Mouse (Mus musculus): Measurements from ENCODE around the gene Dph5. TPM values are rescaled to one million over a fixed set of nuclear protein-coding genes. Genes with fewer than 3 reads are reported as not detected.

Gene Dph5
- polyA plus RNA-seq, 1 experiment, result 8.8 TPM

GRCm38 (mm10) chr3:115846153-115846552 is 41.5 kb upstream of the Dph5 start:
- no peak for TF ChIP-seq USF1 (IDR thresholded peaks at IDR 0.05; ENCODE audit: low read depth)
- no peak for TF ChIP-seq CEBPB (IDR thresholded peaks at IDR 0.05; ENCODE audit: insufficient read depth, poor library complexity, severe bottlenecking)
- TF ChIP-seq TCF3 (IDR thresholded peaks at IDR 0.05; ENCODE audit: insufficient read length, low read depth), result no peak
- TF ChIP-seq POLR2AphosphoS2 (IDR thresholded peaks at IDR 0.05; ENCODE audit: insufficient read length, low read depth), result no peak
- TF ChIP-seq MAX (IDR thresholded peaks at IDR 0.05; ENCODE audit: low read depth), result no peak
- no peak for TF ChIP-seq REST (IDR thresholded peaks at IDR 0.05; ENCODE audit: insufficient read depth, insufficient read length)
- TF ChIP-seq POLR2A (IDR thresholded peaks at IDR 0.05; ENCODE audit: insufficient read length, low read depth), result no peak
- TF ChIP-seq E2F4 (IDR thresholded peaks at IDR 0.05; ENCODE audit: insufficient read depth), result no peak
- Histone ChIP-seq H3K4me2 (ENCODE audit: low read depth) (no peak overlapping the region), H3K27me3 (ENCODE audit: control insufficient read depth, insufficient read depth, insufficient read length) (no peaks in the 10 kb centered on the region), H3K36me3 (ENCODE audit: control insufficient read depth, insufficient read depth) (no peaks in the 10 kb centered on the region), H3ac (ENCODE audit: control insufficient read depth, insufficient read length) (no peak overlapping the region), H3K4me3 (no peak overlapping the region), H3K79me2 (ENCODE audit: control insufficient read depth, insufficient read depth) (no peaks in the 10 kb centered on the region)

- Histone ChIP-seq H3K36me3 (ENCODE audit: control insufficient read depth, insufficient read depth) (no peaks in the 10 kb centered on the region), H3ac (ENCODE audit: control insufficient read depth, insufficient read length) (no peak overlapping the region), H3K4me2 (ENCODE audit: low read depth) (no peak overlapping the region), H3K79me2 (ENCODE audit: control insufficient read depth, insufficient read depth) (no peaks in the 10 kb centered on the region), H3K27me3 (ENCODE audit: control insufficient read depth, insufficient read depth, insufficient read length) (no peaks in the 10 kb centered on the region), H3K4me3 (no peak overlapping the region)
- 0 out of 2 replicates have a peak, but pooled peaks have one; percentile 17 for TF ChIP-seq CEBPB (IDR thresholded peaks at IDR 0.05; ENCODE audit: insufficient read depth, poor library complexity, severe bottlenecking)
- no peak for TF ChIP-seq TCF12 (IDR thresholded peaks at IDR 0.05; ENCODE audit: insufficient read depth, poor library complexity, severe bottlenecking)
- TF ChIP-seq USF1 (IDR thresholded peaks at IDR 0.05; ENCODE audit: low read depth), result no peak
Observed at GRCm38 (mm10) chr3:115848686-115849480, 38.8 kb upstream of the Dph5 start.

GRCm38 (mm10) chr3:115850946-115851345 is 36.7 kb upstream of the Dph5 start:
- TF ChIP-seq POLR2A (IDR thresholded peaks at IDR 0.05; ENCODE audit: insufficient read length, low read depth) (no peak), MYOD1 (IDR thresholded peaks at IDR 0.05; ENCODE audit: control insufficient read depth in 1 of 3, insufficient read length in 2 of 3, low read depth in 2 of 3) (no peak), MYOG (IDR thresholded peaks at IDR 0.05; ENCODE audit: control insufficient read depth in 1 of 3, insufficient read depth in 1 of 3, insufficient read length in 2 of 3, low read depth in 2 of 3) (no peak), REST (IDR thresholded peaks at IDR 0.05; ENCODE audit: insufficient read depth, insufficient read length) (no peak), TCF12 (IDR thresholded peaks at IDR 0.05; ENCODE audit: insufficient read depth, poor library complexity, severe bottlenecking) (no peak), POLR2AphosphoS2 (IDR thresholded peaks at IDR 0.05; ENCODE audit: insufficient read length, low read depth) (no peak), SRF (IDR thresholded peaks at IDR 0.05; ENCODE audit: control insufficient read depth, insufficient read length, low read depth) (no peak), CEBPB (IDR thresholded peaks at IDR 0.05; ENCODE audit: insufficient read depth, poor library complexity, severe bottlenecking) (no peak), TCF3 (IDR thresholded peaks at IDR 0.05; ENCODE audit: insufficient read length, low read depth) (no peak), E2F4 (IDR thresholded peaks at IDR 0.05; ENCODE audit: insufficient read depth) (no peak), USF1 (IDR thresholded peaks at IDR 0.05; ENCODE audit: low read depth) (no peak), MAX (IDR thresholded peaks at IDR 0.05; ENCODE audit: low read depth) (no peak)
- no peak overlapping the region for H3ac ChIP-seq (ENCODE audit: control insufficient read depth, insufficient read length)

GRCm38 (mm10) chr3:115854672-115855191 is 32.9 kb upstream of the Dph5 start:
- no peaks in the 10 kb centered on the region for H3K36me3 ChIP-seq (ENCODE audit: control insufficient read depth, insufficient read depth)
- no peak overlapping the region for H3K4me3 ChIP-seq
- H3K4me2 ChIP-seq (ENCODE audit: low read depth), result no peak overlapping the region
- H3ac ChIP-seq (ENCODE audit: control insufficient read depth, insufficient read length), result no peak overlapping the region
- TF ChIP-seq TCF12 (IDR thresholded peaks at IDR 0.05; ENCODE audit: insufficient read depth, poor library complexity, severe bottlenecking) (no peak), SRF (IDR thresholded peaks at IDR 0.05; ENCODE audit: control insufficient read depth, insufficient read length, low read depth) (no peak), POLR2AphosphoS2 (IDR thresholded peaks at IDR 0.05; ENCODE audit: insufficient read length, low read depth) (no peak), MYOD1 (IDR thresholded peaks at IDR 0.05; ENCODE audit: control insufficient read depth in 1 of 3, insufficient read length in 2 of 3, low read depth in 2 of 3) (no peak), CEBPB (IDR thresholded peaks at IDR 0.05; ENCODE audit: insufficient read depth, poor library complexity, severe bottlenecking) (no peak), POLR2A (IDR thresholded peaks at IDR 0.05; ENCODE audit: insufficient read length, low read depth) (no peak), MAX (IDR thresholded peaks at IDR 0.05; ENCODE audit: low read depth) (no peak), TCF3 (IDR thresholded peaks at IDR 0.05; ENCODE audit: insufficient read length, low read depth) (no peak)
- no peaks in the 10 kb centered on the region for H3K27me3 ChIP-seq (ENCODE audit: control insufficient read depth, insufficient read depth, insufficient read length)
- H3K79me2 ChIP-seq (ENCODE audit: control insufficient read depth, insufficient read depth), result no peaks in the 10 kb centered on the region

More at GRCm38 (mm10) chr3:115850946-115851345, 36.7 kb upstream of the Dph5 start:
- Histone ChIP-seq H3K4me3 (no peak overlapping the region), H3K79me2 (ENCODE audit: control insufficient read depth, insufficient read depth) (no peaks in the 10 kb centered on the region), H3K4me2 (ENCODE audit: low read depth) (no peak overlapping the region), H3K36me3 (ENCODE audit: control insufficient read depth, insufficient read depth) (no peaks in the 10 kb centered on the region), H3K27me3 (ENCODE audit: control insufficient read depth, insufficient read depth, insufficient read length) (no peaks in the 10 kb centered on the region)

GRCm38 (mm10) chr3:115855576-115855975 is 32.1 kb upstream of the Dph5 start:
- no peak overlapping the region for H3K4me2 ChIP-seq (ENCODE audit: low read depth)
- TF ChIP-seq SRF (IDR thresholded peaks at IDR 0.05; ENCODE audit: control insufficient read depth, insufficient read length, low read depth), result no peak
- no peak for TF ChIP-seq MYOD1 (IDR thresholded peaks at IDR 0.05; ENCODE audit: control insufficient read depth in 1 of 3, insufficient read length in 2 of 3, low read depth in 2 of 3)
- no peak for TF ChIP-seq REST (IDR thresholded peaks at IDR 0.05; ENCODE audit: insufficient read depth, insufficient read length)
- TF ChIP-seq MAX (IDR thresholded peaks at IDR 0.05; ENCODE audit: low read depth), result no peak
- TF ChIP-seq MYOG (IDR thresholded peaks at IDR 0.05; ENCODE audit: control insufficient read depth in 1 of 3, insufficient read depth in 1 of 3, insufficient read length in 2 of 3, low read depth in 2 of 3), result no peak
- no peak for TF ChIP-seq TCF3 (IDR thresholded peaks at IDR 0.05; ENCODE audit: insufficient read length, low read depth)
- TF ChIP-seq USF1 (IDR thresholded peaks at IDR 0.05; ENCODE audit: low read depth), result no peak
- TF ChIP-seq POLR2AphosphoS2 (IDR thresholded peaks at IDR 0.05; ENCODE audit: insufficient read length, low read depth), result no peak
- TF ChIP-seq TCF12 (IDR thresholded peaks at IDR 0.05; ENCODE audit: insufficient read depth, poor library complexity, severe bottlenecking), result no peak
- no peaks in the 10 kb centered on the region for H3K36me3 ChIP-seq (ENCODE audit: control insufficient read depth, insufficient read depth)
- no peaks in the 10 kb centered on the region for H3K27me3 ChIP-seq (ENCODE audit: control insufficient read depth, insufficient read depth, insufficient read length)
- no peak overlapping the region for H3ac ChIP-seq (ENCODE audit: control insufficient read depth, insufficient read length)
- no peaks in the 10 kb centered on the region for H3K79me2 ChIP-seq (ENCODE audit: control insufficient read depth, insufficient read depth)
- no peak overlapping the region for H3K4me3 ChIP-seq
